Mouse (Mus musculus) gastrocnemius, adult 18-20 months (tissue): ENCODE data around the gene 4930404H24Rik. TPM values are rescaled to one million over a fixed set of nuclear protein-coding genes. Genes with fewer than 3 reads are reported as not detected.

Experiments used
- DNase-seq: peaks from one replicate; pipeline ENCODE4 v3.0.0; 2021; ENCODE audit warnings: low spot score
- total RNA-seq, 2 experiments: library from RNA; stranded (reverse); gene quantifications; 2 replicates each; pipeline ENCODE4 v1.2.3; 2021

Gene 4930404H24Rik
- total RNA-seq, 2 experiments from 2014 or later: not detected

DNA sequence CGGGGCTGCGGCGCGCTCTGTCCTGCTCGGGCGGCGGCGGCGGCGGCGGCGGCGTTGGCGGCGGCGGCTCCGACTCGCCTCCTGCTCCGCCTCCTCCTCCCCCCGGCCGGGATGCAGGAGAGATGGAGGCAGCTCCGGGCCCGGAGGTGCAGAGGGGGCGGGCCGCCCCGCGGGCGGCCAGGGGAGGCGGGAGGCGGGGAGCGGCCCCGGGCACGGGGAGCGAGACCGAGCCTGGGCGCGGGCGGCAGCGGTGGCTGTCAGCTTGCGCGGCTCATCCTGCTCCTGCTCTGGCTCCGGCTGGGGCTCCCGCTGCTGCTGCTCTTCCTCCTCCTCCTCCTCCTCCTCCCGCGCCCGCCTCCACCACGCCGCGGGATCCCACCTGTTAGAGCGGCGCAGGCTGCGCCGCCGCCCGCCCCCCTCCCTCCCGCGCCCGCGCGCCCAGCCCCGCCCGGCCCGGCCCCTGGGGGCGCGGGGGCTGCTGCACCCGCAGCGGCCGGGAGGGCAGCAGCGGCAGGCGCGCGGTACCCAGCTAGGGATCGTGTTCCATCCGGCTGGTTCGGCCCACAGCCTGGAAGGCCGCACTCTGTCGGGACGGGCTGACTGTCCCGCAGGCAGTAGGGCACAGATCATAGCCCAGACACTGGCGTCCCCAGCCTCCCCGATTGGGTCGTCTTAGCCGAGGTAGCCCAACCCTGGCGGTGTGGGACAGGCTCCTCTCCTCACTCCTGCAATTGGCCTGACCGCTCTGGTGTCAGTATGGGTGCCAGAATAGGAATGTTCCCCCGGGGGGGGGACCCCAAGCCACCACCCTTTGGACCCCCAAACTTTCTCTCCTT lies 37.6 kb downstream of the 4930404H24Rik start, which contains the start of gene Nol4l:
Gene Nol4l (minus strand): TSS at position 41 of the 836 bp plus-strand sequence.
- DNase-seq: no peak

DNA sequence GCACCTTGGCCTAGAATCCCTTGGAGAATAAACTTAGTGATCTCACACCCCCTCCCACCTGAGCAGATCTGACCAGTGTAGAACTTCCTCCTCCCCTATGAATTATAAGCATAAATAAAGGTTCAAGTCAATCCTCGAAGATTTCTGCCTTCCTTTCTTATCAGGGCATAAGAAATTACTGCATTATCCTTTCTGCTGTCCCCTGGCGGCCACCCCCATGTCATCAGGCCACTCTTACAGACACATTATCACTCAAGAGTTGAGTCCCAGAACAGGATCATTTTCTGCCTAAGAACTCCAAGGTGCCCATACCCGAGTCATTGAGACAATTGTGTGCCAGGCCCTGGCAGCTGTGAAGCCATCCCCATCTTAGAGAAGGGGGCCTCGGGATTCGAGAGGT lies 38.4 kb downstream of the 4930404H24Rik start:
- no peak for DNase-seq

DNA sequence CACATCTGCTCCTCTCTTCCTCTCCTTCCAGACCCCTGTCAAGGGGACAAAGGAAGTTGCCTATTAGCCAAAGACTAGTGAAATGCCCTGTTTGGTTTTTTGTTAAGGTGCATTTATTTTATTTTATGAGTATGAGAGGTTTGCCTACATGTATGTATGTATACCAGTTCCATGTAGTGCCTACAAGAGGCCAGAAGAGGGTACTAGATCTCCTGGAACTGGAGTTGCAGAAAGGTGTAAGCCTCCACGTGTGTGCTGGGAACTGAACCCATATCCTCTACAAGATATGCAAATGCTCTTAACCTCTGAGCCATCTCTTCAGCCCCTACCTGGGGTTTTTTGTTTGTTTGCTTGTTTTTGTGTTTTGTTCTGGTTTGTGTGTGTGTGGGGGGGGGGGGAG lies 41.4 kb downstream of the 4930404H24Rik start:
- no peak for DNase-seq

DNA sequence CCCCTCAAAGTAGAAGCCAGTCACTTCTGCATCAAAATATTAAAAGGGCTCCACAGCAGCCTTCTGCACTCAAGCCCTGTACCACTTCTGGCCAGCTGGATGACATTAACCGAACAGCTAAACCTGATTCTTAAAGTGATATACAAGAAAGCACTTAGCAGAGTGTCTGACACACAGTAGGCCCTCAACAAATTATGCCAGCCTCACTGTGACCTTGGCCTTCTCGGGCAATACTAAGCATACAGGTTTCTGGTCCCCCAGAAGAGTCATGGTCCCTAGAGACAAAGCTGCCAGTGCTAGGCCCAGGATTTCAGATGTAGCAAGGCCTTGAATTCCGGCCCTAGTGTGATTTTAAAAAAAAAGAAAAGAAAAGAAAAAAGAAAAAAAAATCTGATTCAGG lies 46.3 kb downstream of the 4930404H24Rik start:
- DNase-seq: no peak

DNA sequence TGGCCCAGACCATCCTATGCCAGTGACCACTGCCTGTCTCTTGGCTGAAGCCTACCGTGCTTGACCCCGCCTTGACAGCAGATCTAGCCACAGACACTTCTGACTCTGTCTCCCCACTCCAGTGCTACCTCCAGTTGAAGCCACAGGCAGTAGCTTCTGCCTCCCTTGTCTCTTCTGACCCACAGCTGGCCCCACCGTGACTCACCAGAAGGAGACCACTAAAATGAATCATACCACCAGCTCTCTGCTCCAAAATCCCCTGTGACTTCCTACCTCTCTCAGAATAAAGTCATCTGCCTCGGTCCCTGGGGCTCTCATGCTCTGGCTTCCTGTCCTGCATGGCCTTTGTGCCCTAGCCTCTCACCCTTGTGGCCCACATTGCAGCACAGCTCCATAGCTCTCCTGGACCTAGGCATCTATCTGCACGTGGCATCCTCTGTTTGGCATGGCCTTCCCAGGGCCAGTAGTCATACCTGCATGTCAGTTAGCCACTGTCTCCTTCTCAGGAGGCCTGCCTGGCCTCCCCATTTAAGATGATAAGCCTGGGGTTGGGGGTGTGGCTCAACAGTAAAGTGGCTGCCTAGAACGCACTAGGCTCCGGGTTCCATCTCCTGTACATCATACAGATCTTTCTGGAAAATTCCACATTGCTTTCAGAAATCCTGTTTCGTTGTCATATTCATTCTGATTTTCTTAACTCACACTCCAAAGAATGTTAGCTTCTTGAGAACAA lies 50.5 kb downstream of the 4930404H24Rik start:
- DNase-seq: no peak

Other genes with a start within 250 kb of the 4930404H24Rik start
- 1 to 10 TPM; 3.0 to 3.8 TPM for gene Kif3b, start 201.4 kb upstream of the 4930404H24Rik start, total RNA-seq
- gene Asxl1, start 147.0 kb upstream of the 4930404H24Rik start, total RNA-seq: 1 to 10 TPM; 8.4 to 9.2 TPM
- under 1 TPM; 0.46 to 0.97 TPM for gene Nol4l, start 37.2 kb downstream of the 4930404H24Rik start, total RNA-seq
- 1 to 10 TPM; 9.6 to 9.7 TPM for gene Commd7, start 140.0 kb downstream of the 4930404H24Rik start, total RNA-seq
- gene Dnmt3b, start 156.7 kb downstream of the 4930404H24Rik start, total RNA-seq: under 1 TPM; 0.34 to 0.90 TPM
- gene Dnmt3c, start 203.9 kb downstream of the 4930404H24Rik start, total RNA-seq: not detected
- 10 to 100 TPM; 31.0 to 36.7 TPM for gene Mapre1, start 248.5 kb downstream of the 4930404H24Rik start, total RNA-seq